Comparison of ENCODE assay signal across 8 mouse cellular contexts in genomic region chr3:21932696-21933095, GRCm38 (mm10).
DNase-seq lines count a peak whose midpoint lies in the region; ATAC-seq and TF ChIP-seq lines count a peak whose summit lies in the region.
"Not testable (repeated sequence)": the region's sequence is repeated elsewhere in the genome, so short reads cannot be mapped to it uniquely, and the experiment has no call there.

No protein-coding gene starts in this region.

- not testable (repeated sequence) for TF ChIP-seq EP300 in CH12.LX (IDR thresholded peaks at IDR 0.05; ENCODE audit: low read length); liver, postnatal 0 days (IDR thresholded peaks at IDR 0.05; ENCODE audit: low read depth)

- dilution Hi-C loops in CH12.LX (cut with MboI; ENCODE audit: extremely low pct_ligation_motif_present, extremely low pct_unique_long_range_greater_than_20kb, low sequenced_read_pairs) = not testable (repeated sequence)

- peak in 1 of 2 experiments; percentile 37; a peak in 1 of 4 replicates for TF ChIP-seq CTCF in CH12.LX (conservative IDR thresholded peaks at IDR 0.05 in 1 of 2, IDR thresholded peaks at IDR 0.05 in 1 of 2; ENCODE audit: low read depth in 2 of 2, low read length in 2 of 2)
- TF ChIP-seq CTCF in liver, adult 2 months (IDR thresholded peaks at IDR 0.05; ENCODE audit: low read depth, low read length); liver, postnatal 0 days (IDR thresholded peaks at IDR 0.05; ENCODE audit: low read depth): not testable (repeated sequence)

- not testable (repeated sequence) for H3K27me3 ChIP-seq in CH12.LX (replicated peaks); liver, adult 2 months (ENCODE audit: control insufficient read depth, insufficient read depth, low read length); liver, postnatal 0 days (ENCODE audit: insufficient read depth, low read length)

- peak; percentile 32 for TF ChIP-seq RAD21 in CH12.LX (IDR thresholded peaks at IDR 0.05; ENCODE audit: low read depth, low read length)

- DNase-seq in CH12.LX (ENCODE audit: extremely low read depth) = not testable (repeated sequence)
- DNase-seq in R1 (ENCODE audit: low read depth, low spot score) = peak; percentile 18
- peak; percentile 5 for DNase-seq in cerebellum, adult 9-11 months
- peak; percentile 76 for DNase-seq in heart, adult 11 months
- peak; percentile 63 for DNase-seq in induced T-regulatory cell, adult 2 months (ENCODE audit: low read depth)
- DNase-seq in kidney, adult 9 months = peak; percentile 19
- peak; percentile 33 for DNase-seq in liver, adult 2 months (ENCODE audit: extremely low read depth, low read depth, low spot score)
- peak; percentile 11 for DNase-seq in liver, postnatal 0 days

- not testable (repeated sequence) for TF ChIP-seq POLR2A in CH12.LX (IDR thresholded peaks at IDR 0.05; ENCODE audit: low read depth, low read length); liver, adult 2 months (IDR thresholded peaks at IDR 0.05; ENCODE audit: extremely low read depth, insufficient read depth, low read length)

- not testable (repeated sequence) for H3K9me3 ChIP-seq in CH12.LX (replicated peaks; ENCODE audit: low read length); liver, postnatal 0 days (ENCODE audit: low read length)

- not testable (repeated sequence) for H3K4me3 ChIP-seq in CH12.LX (replicated peaks in 1 of 3; ENCODE audit: low read depth in 2 of 3, low read length in 2 of 3, poor library complexity in 1 of 3); liver, adult 2 months (ENCODE audit: insufficient read depth, low read depth, low read length); liver, postnatal 0 days (ENCODE audit: low read depth, low read length)

- 0 out of 2 replicates have a peak overlapping the region, but pooled peaks have one; percentile 9 for H3K9ac ChIP-seq in CH12.LX (ENCODE audit: insufficient read depth, low read depth)
- not testable (repeated sequence) for H3K9ac ChIP-seq in liver, adult 2 months (ENCODE audit: low read depth, low read length); liver, postnatal 0 days (replicated peaks)

- 37% methylated on average over 8 of the region's 8 CpGs for WGBS in liver, adult 2 months
- WGBS in liver, postnatal 0 days (ENCODE audit: insufficient replicate concordance) = 54% methylated on average over 8 of the region's 8 CpGs

- H3K4me2 ChIP-seq in CH12.LX (ENCODE audit: insufficient read depth, low read depth, poor library complexity, severe bottlenecking) = peak overlapping the region; percentile 58; the same call in 1 of the 2 replicates
- H3K4me2 ChIP-seq in liver, postnatal 0 days (ENCODE audit: low read depth, low read length) = not testable (repeated sequence)

- in situ Hi-C loops in CH12.LX (cut with MboI; ENCODE audit: low pct_ligation_motif_present, low pct_unique_long_range_greater_than_20kb, low sequenced_read_pairs) = loop anchor here (10.0 to 25.0 kb wide), 3 partner anchors 212 to 1270 kb away; no protein-coding TSS in a partner anchor

- ATAC-seq in liver, postnatal 0 days = not testable (repeated sequence)

- not testable (repeated sequence) for H3K79me2 ChIP-seq in CH12.LX (replicated peaks; ENCODE audit: control insufficient read depth, extremely low read depth, insufficient read depth, poor library complexity, severe bottlenecking); liver, adult 2 months (ENCODE audit: control insufficient read depth, insufficient read depth, low read length)

- not testable (repeated sequence) for H3K27ac ChIP-seq in CH12.LX (ENCODE audit: insufficient read depth, low read depth); liver, adult 2 months (replicated peaks; ENCODE audit: insufficient read depth, low read depth, low read length)
- peak overlapping the region; percentile 39; the same call in 1 of the 2 replicates for H3K27ac ChIP-seq in liver, postnatal 0 days (ENCODE audit: low read depth)

- peaks cover 10 to 56% of the 10 kb centered on the region in 2 experiments for H3K4me1 ChIP-seq in CH12.LX (ENCODE audit: control insufficient read depth in 1 of 2, insufficient read depth in 2 of 2)
- peaks cover 13% of the 10 kb centered on the region for H3K4me1 ChIP-seq in liver, adult 2 months (ENCODE audit: control insufficient read depth, insufficient read depth, low read length)
- peaks cover 34% of the 10 kb centered on the region for H3K4me1 ChIP-seq in liver, postnatal 0 days (ENCODE audit: insufficient read depth)

- H3K36me3 ChIP-seq in CH12.LX (replicated peaks in 1 of 2; ENCODE audit: control insufficient read depth in 1 of 2, insufficient read depth in 1 of 2, low read length in 1 of 2); liver, adult 2 months (ENCODE audit: control insufficient read depth, insufficient read depth, low read length); liver, postnatal 0 days (replicated peaks; ENCODE audit: insufficient read depth, low read length): not testable (repeated sequence)

TF ChIP-seq in CH12.LX, 34 proteins besides CTCF, POLR2A, EP300 and RAD21:
- peak; percentile 61 for TF ChIP-seq MEF2A (IDR thresholded peaks at IDR 0.05; ENCODE audit: borderline replicate concordance, low read depth, low read length)
- TF ChIP-seq USF1 (IDR thresholded peaks at IDR 0.05; ENCODE audit: low read depth, low read length) = 0 out of 2 replicates have a peak, but pooled peaks have one; percentile 8
- peak; percentile 94 for TF ChIP-seq MYC (IDR thresholded peaks at IDR 0.05; ENCODE audit: low read depth, low read length)
- peak; percentile 26 for TF ChIP-seq SMC3 (IDR thresholded peaks at IDR 0.05; ENCODE audit: low read depth, low read length)
- peak; percentile 70 for TF ChIP-seq CHD2 (IDR thresholded peaks at IDR 0.05; ENCODE audit: low read length)
- peak; percentile 58 for TF ChIP-seq SIN3A (IDR thresholded peaks at IDR 0.05; ENCODE audit: low read length)
- TF ChIP-seq IRF4 (IDR thresholded peaks at IDR 0.05; ENCODE audit: low read depth, low read length) = peak; percentile 23; the same call in 1 of the 2 replicates
- TF ChIP-seq TCF12 (IDR thresholded peaks at IDR 0.05; ENCODE audit: low read depth, low read length) = peak; percentile 41; the same call in 1 of the 2 replicates
- TF ChIP-seq E2F4 (IDR thresholded peaks at IDR 0.05; ENCODE audit: insufficient replicate concordance, low read depth, low read length) = peak; percentile 57; the same call in 1 of the 2 replicates
- 0 out of 2 replicates have a peak, but pooled peaks have one; percentile 8 for TF ChIP-seq ETS1 (conservative IDR thresholded peaks at IDR 0.05; ENCODE audit: low read depth, low read length)
- peak; percentile 82 for TF ChIP-seq MXI1 (IDR thresholded peaks at IDR 0.05; ENCODE audit: low read depth, low read length)
- peak; percentile 94 for TF ChIP-seq MAX (IDR thresholded peaks at IDR 0.05; ENCODE audit: low read length)
